Mouse (Mus musculus) embryonic facial prominence, embryonic 14.5 days (tissue): ENCODE measurements at regions not wholly inside any gene's neighbourhood (a gene's known extent, or its start where the extent isn't known, plus 50 kb on each side); places are given as distances from the start of the nearest gene placed in this dataset.
"Not testable (repeated sequence)": the region's sequence is repeated elsewhere in the genome, so short reads cannot be mapped to it uniquely, and the experiment has no call there.

ENCODE experiments used
- ATAC-seq: fragments of 200-750 bp; cut with Nextera tagmentation; 2 replicates; pipeline ENCODE4 v1.8.0; 2017; ENCODE audit warnings: low read depth, moderate number of reproducible peaks, moderate TSS enrichment
- DNase-seq: peaks from one replicate; pipeline ENCODE4 v3.0.0-alpha.2; 2015; ENCODE audit warnings: low spot score
- H3K27ac ChIP-seq: fragments of 300-500 bp; sonication (generic); replicated peaks from 2 replicates; pipeline ENCODE4 v1.5.1; 2014; ENCODE audit warnings: low read depth, mild to moderate bottlenecking, low read length, moderate library complexity
- H3K27me3 ChIP-seq: fragments of 300-500 bp; sonication (generic); replicated peaks from 2 replicates; pipeline ENCODE4 v1.6.1; 2014; ENCODE audit warnings: low read length; ENCODE audit not compliant: control insufficient read depth, insufficient read depth
- H3K36me3 ChIP-seq: fragments of 300-500 bp; sonication (generic); 2 replicates; pipeline ENCODE4 v1.6.1; 2014; ENCODE audit warnings: low read length, mixed read lengths; ENCODE audit not compliant: control insufficient read depth, insufficient read depth
- H3K4me1 ChIP-seq: fragments of 300-500 bp; sonication (generic); 2 replicates; pipeline ENCODE4 v1.6.1; 2014; ENCODE audit warnings: antibody characterized with exemption, low read length; ENCODE audit not compliant: control insufficient read depth, insufficient read depth
- H3K4me2 ChIP-seq: fragments of 300-500 bp; sonication (generic); 2 replicates; pipeline ENCODE4 v1.6.1; 2014; ENCODE audit warnings: low read depth, mild to moderate bottlenecking, low read length, moderate library complexity, mixed read lengths
- H3K4me3 ChIP-seq: fragments of 300-500 bp; sonication (generic); 2 replicates; pipeline ENCODE4 v1.5.1; 2014; ENCODE audit warnings: low read depth, mild to moderate bottlenecking, low read length
- H3K9ac ChIP-seq: fragments of 300-500 bp; sonication (generic); 2 replicates; pipeline ENCODE4 v1.6.1; 2014; ENCODE audit warnings: low read depth, mild to moderate bottlenecking, low read length, moderate library complexity, mixed read lengths
- H3K9me3 ChIP-seq: fragments of 300-500 bp; sonication (generic); 2 replicates; pipeline ENCODE4 v1.6.1; 2016; ENCODE audit warnings: low read length; ENCODE audit not compliant: control insufficient read depth
- WGBS: fragments of 180-500 bp; shearing (Covaris S2); extraction: QIAGEN DNeasy Blood & Tissue Kit; methylation state at CpG from one replicate; pipeline ENCODE4 v1.1.7; 2014; 5-methylcytosine and 5-hydroxymethylcytosine counted together

DNA sequence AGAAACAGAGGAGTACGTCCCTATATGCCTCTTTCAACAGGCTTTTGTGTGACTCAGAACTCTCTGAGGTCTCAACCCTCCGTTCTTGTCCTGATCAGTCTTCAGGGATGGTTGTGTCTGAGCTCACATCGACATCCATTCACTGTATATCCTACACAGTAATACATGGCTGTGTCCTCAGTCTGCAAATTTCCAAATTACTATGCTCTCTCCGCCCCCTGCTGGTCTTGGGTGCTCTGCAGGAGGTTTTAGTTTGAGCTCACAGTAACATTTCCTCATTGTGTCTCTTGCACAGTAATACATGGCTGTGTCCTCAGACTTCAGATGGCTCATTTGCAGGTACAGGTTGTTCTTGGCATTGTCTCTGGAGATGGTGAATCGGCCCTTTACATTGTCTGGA is 53.5 kb downstream of the Adam6a start:
- not testable (repeated sequence) for H3K27ac ChIP-seq, H3K9ac ChIP-seq, H3K9me3 ChIP-seq, H3K4me1 ChIP-seq, H3K4me2 ChIP-seq, H3K4me3 ChIP-seq, DNase-seq, H3K27me3 ChIP-seq, ATAC-seq, H3K36me3 ChIP-seq
- 77% methylated on average over 5 of the region's 5 CpGs for WGBS

DNA sequence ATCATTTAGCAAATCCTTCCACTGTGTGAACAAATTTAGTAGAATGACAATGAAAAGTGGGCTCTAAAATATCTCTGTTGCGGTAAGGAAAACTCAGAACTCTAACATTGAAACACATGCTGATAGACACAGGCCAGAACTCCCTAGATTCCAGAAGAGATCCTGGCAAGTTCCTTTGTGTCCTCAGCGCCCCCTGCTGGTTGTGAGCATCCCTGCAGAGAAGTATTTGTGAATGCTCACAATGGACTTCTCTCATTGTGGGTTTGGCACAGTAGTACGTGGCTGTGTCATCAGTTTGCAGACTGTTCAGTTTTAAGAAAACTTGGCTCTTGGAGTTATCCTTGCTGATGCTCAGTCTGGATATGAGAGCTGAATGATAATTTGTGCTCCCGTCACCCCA is 67.2 kb downstream of the Adam6a start:
- 53% methylated on average over 4 of the region's 4 CpGs for WGBS
- Histone ChIP-seq H3K27ac (no peak overlapping the region), H3K4me3 (no peak overlapping the region), H3K4me1 (no peaks in the 10 kb centered on the region), H3K36me3 (no peaks in the 10 kb centered on the region), H3K9ac (no peak overlapping the region), H3K27me3 (no peaks in the 10 kb centered on the region), H3K4me2 (no peak overlapping the region), H3K9me3 (no peaks in the 10 kb centered on the region)
- DNase-seq (peak; percentile 1), ATAC-seq (no peak)

DNA sequence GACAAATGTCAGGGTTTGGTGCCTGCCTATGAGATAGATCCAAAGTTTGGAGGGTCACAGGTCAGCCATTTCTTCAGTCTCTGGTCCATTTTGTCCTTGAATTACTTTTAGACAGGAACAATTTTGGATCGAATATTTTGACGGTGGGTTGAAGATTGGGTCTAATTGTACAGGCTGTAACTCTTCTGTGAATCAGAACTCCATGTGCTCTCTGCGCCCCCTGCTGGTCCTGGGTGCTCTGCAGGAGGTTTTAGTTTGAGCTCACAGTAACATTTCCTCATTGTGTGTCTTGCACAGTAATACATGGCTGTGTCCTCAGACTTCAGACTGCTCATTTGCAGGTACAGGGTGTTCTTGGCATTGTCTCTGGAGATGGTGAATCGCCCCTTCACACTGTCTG is 81.5 kb downstream of the Adam6a start:
- not testable (repeated sequence) for H3K27me3 ChIP-seq, H3K9ac ChIP-seq, DNase-seq, H3K4me1 ChIP-seq, H3K9me3 ChIP-seq, H3K27ac ChIP-seq, H3K4me2 ChIP-seq, H3K36me3 ChIP-seq, H3K4me3 ChIP-seq, ATAC-seq
- WGBS: 37% methylated on average over 4 of the region's 4 CpGs

DNA sequence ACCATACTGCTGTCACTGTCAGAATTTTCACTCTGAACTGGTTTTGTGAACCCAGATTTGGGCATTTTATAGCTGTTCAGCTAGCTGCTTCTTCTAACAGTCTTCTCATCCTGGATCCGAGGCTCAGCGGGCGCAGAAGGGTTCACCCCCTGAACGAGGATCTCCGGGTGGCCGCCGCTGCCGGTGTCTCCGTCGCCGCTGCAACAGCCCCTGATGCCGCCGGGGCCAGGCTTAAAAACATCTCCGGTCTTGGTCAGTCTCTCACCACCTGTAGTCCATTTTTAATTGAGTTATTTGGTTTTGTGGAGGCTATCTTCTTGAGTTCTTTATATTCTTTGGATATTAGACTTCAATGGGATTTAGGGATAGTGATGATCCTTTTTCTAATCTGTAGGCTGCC is 87.1 kb downstream of the Adam6a start:
- not testable (repeated sequence) for H3K4me3 ChIP-seq

More for the DNA sequence above, 87.1 kb downstream of the Adam6a start:
- ATAC-seq, H3K9me3 ChIP-seq, DNase-seq, H3K27ac ChIP-seq, H3K36me3 ChIP-seq, H3K4me1 ChIP-seq, H3K9ac ChIP-seq, H3K4me2 ChIP-seq, H3K27me3 ChIP-seq: not testable (repeated sequence)
- WGBS: 90% methylated on average over 14 of the region's 14 CpGs
